Comparison of ENCODE assay signal across 10 mouse cellular contexts in the genomic region with DNA sequence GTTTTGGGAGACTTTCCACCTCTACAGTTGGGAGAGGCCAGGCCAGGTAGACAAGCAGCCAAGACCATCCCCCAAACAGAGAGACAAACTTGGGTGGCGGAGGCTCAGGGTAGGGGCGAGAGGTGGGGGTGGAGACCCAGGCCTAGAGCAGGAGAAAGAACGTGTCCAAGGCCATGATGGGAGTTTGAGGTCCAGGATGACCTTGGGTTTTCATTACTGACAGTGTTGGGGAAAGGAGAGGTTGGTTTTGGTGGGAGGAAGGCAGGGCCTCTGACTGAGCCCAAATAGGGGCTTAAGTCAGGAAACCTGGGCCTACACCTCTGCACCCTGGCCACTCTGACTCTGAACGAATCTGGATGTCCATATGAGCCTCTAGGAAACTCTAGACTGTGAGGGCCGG. TPM values are rescaled to one million over a fixed set of nuclear protein-coding genes. Genes with fewer than 3 reads are reported as not detected.
DNase-seq lines count a peak whose midpoint lies in the region; ATAC-seq and TF ChIP-seq lines count a peak whose summit lies in the region.
"Had no signal": no experiment of that assay in that cellular context is flagged by ENCODE, and none has a peak within 500 bp of the region (broad histone marks: within the 10 kb centered on the region; RNA-seq: fewer than 3 reads in every experiment).

No protein-coding gene starts in this region.

- peaks cover 4% of the 10 kb centered on the region; the same call in 1 of the 2 replicates for H3K9me3 ChIP-seq in heart, embryonic 11.5 days (replicated peaks; ENCODE audit: control insufficient read depth, low read length)
- H3K9me3 ChIP-seq in E14TG2a.4 (ENCODE audit: low read length) = peaks cover 13% of the 10 kb centered on the region
- H3K9me3 ChIP-seq in hindbrain, embryonic 13.5 days = no peaks in the 10 kb centered on the region
- peaks cover 5% of the 10 kb centered on the region; the same call in 1 of the 2 replicates for H3K9me3 ChIP-seq in midbrain, embryonic 10.5 days (replicated peaks)

- TF ChIP-seq CTCF in E14TG2a.4 (conservative IDR thresholded peaks at IDR 0.05; ENCODE audit: low read length) = no peak

- H3K9ac ChIP-seq in heart, embryonic 11.5 days (ENCODE audit: low read depth, low read length) = peak overlapping the region; percentile 85
- H3K9ac ChIP-seq in hindbrain, embryonic 13.5 days = peak overlapping the region; percentile 6; the same call in 1 of the 2 replicates

- H3K36me3 ChIP-seq in heart, embryonic 11.5 days (ENCODE audit: control insufficient read depth, insufficient read depth, low read length) = peaks cover 9% of the 10 kb centered on the region
- no peaks in the 10 kb centered on the region for H3K36me3 ChIP-seq in E14TG2a.4 (ENCODE audit: insufficient read depth, low read length)
- H3K36me3 ChIP-seq in hindbrain, embryonic 13.5 days = peaks cover 5% of the 10 kb centered on the region
- H3K36me3 ChIP-seq in midbrain, embryonic 10.5 days = peaks cover 11% of the 10 kb centered on the region

- H3K27ac ChIP-seq in heart, embryonic 11.5 days (ENCODE audit: low read depth, low read length) = peak overlapping the region; percentile 7; the same call in 1 of the 2 replicates
- no peak overlapping the region for H3K27ac ChIP-seq in hindbrain, embryonic 13.5 days
- H3K27ac ChIP-seq in midbrain, embryonic 10.5 days (replicated peaks) = peak overlapping the region; percentile 86

- H3K4me1 ChIP-seq in heart, embryonic 11.5 days (ENCODE audit: control insufficient read depth, insufficient read depth, low read length) = peaks cover 17% of the 10 kb centered on the region
- peaks cover 43% of the 10 kb centered on the region for H3K4me1 ChIP-seq in E14TG2a.4 (replicated peaks; ENCODE audit: low read depth, low read length)
- peaks cover 38% of the 10 kb centered on the region for H3K4me1 ChIP-seq in hindbrain, embryonic 13.5 days (replicated peaks)
- peaks cover 57% of the 10 kb centered on the region for H3K4me1 ChIP-seq in midbrain, embryonic 10.5 days

- 37% methylated on average over 5 of the region's 5 CpGs for WGBS in heart, embryonic 11.5 days (ENCODE audit: insufficient replicate concordance)
- WGBS in hindbrain, embryonic 13.5 days = 50% methylated on average over 5 of the region's 5 CpGs
- WGBS in midbrain, embryonic 10.5 days = 44% methylated on average over 5 of the region's 5 CpGs

- H3K27me3 ChIP-seq in heart, embryonic 11.5 days (ENCODE audit: control insufficient read depth, insufficient read depth, low read length) = peaks cover 20% of the 10 kb centered on the region
- peaks cover 78% of the 10 kb centered on the region for H3K27me3 ChIP-seq in E14TG2a.4 (ENCODE audit: insufficient read depth, low read length)
- H3K27me3 ChIP-seq in hindbrain, embryonic 13.5 days = peaks cover 68% of the 10 kb centered on the region
- peaks cover 70% of the 10 kb centered on the region for H3K27me3 ChIP-seq in midbrain, embryonic 10.5 days (ENCODE audit: low read depth, poor library complexity, severe bottlenecking)

- no peak for DNase-seq in heart, adult 9 months (ENCODE audit: low spot score in 2 of 2)
- DNase-seq in midbrain, embryonic 10.5 days (ENCODE audit: low spot score) = no peak
- DNase-seq in layer of hippocampus, adult 9-10 months (ENCODE audit: low spot score) = no peak
- DNase-seq: kidney, adult 9 months had no signal

- ATAC-seq in heart, embryonic 11.5 days (replicated peaks; ENCODE audit: insufficient number of reproducible peaks, low FRiP score, low TSS enrichment) = no peak
- ATAC-seq in hindbrain, embryonic 13.5 days (ENCODE audit: low FRiP score) = no peak
- ATAC-seq in erythroid progenitor cell, adult 5-6 weeks (replicated peaks; ENCODE audit: low FRiP score, poor library complexity, severe bottlenecking) = no peak
- ATAC-seq in monocyte, adult 5-6 weeks (replicated peaks; ENCODE audit: insufficient number of reproducible peaks, low FRiP score, low TSS enrichment, poor library complexity, severe bottlenecking) = no peak

- peak overlapping the region; percentile 89 for H3K4me2 ChIP-seq in heart, embryonic 11.5 days
- H3K4me2 ChIP-seq in hindbrain, embryonic 13.5 days = peak overlapping the region; percentile 88

- H3K4me3 ChIP-seq in heart, embryonic 11.5 days (ENCODE audit: low read depth, low read length) = peak overlapping the region; percentile 87
- peak overlapping the region; percentile 84; the same call in 1 of the 2 replicates for H3K4me3 ChIP-seq in E14TG2a.4 (replicated peaks; ENCODE audit: low read length)
- peak overlapping the region; percentile 53; the same call in 1 of the 2 replicates for H3K4me3 ChIP-seq in hindbrain, embryonic 13.5 days
- peak overlapping the region; percentile 78 for H3K4me3 ChIP-seq in midbrain, embryonic 10.5 days

RNA-seq across cellular contexts. Expression of gene Mdfi, which starts 2.7 kb away (rescaled TPM):
- polyA plus RNA-seq in heart, embryonic 11.5 days (2014; fragmentation: Nextera tagmentation; extraction: Ambion mirVana) = 28.2 and 34.6 TPM in 2 replicates
- polyA plus RNA-seq in hindbrain, embryonic 13.5 days (2015; fragmentation: Nextera tagmentation; extraction: Ambion mirVana) = 2.9 and 3.7 TPM in 2 replicates
- polyA plus RNA-seq in midbrain, embryonic 10.5 days (2016; fragmentation: Nextera tagmentation; extraction: Ambion mirVana) = 10.6 and 12.9 TPM in 2 replicates
- not detected in 2 replicates for total RNA-seq in erythroid progenitor cell, adult 5-6 weeks (2015; ENCODE audit: low replicate concordance)
- total RNA-seq in erythroid progenitor cell, adult 5-6 weeks (2017; ENCODE audit: low replicate concordance) = not detected in 2 replicates
- total RNA-seq in monocyte, adult 5-6 weeks (2017) = not detected in 3 replicates
- total RNA-seq: neutrophil, adult 5-6 weeks had no signal
